Mouse (Mus musculus) embryonic facial prominence, embryonic 13.5 days (tissue): ENCODE data around the gene Apol8. TPM values are rescaled to one million over a fixed set of nuclear protein-coding genes. Genes with fewer than 3 reads are reported as not detected.
"Not testable (repeated sequence)": the region's sequence is repeated elsewhere in the genome, so short reads cannot be mapped to it uniquely, and the experiment has no call there.

Experiments used
- ATAC-seq: fragments of 200-750 bp; cut with Nextera tagmentation; 2 replicates; pipeline ENCODE4 v1.8.0; 2017; ENCODE audit warnings: low read depth; ENCODE audit not compliant: insufficient number of reproducible peaks, insufficient read depth, low FRiP score, low TSS enrichment
- H3K27ac ChIP-seq: fragments of 300-500 bp; sonication (generic); 2 replicates; pipeline ENCODE4 v1.5.1; 2015; ENCODE audit warnings: moderate library complexity, mild to moderate bottlenecking, inconsistent platforms
- H3K27me3 ChIP-seq: fragments of 300-500 bp; sonication (generic); 2 replicates; pipeline ENCODE4 v1.6.1; 2015; ENCODE audit warnings: mild to moderate bottlenecking, inconsistent platforms
- H3K36me3 ChIP-seq: fragments of 300-500 bp; sonication (generic); 2 replicates; pipeline ENCODE4 v1.6.1; 2015; ENCODE audit warnings: mild to moderate bottlenecking, inconsistent platforms
- H3K4me1 ChIP-seq: fragments of 300-500 bp; sonication (generic); 2 replicates; pipeline ENCODE4 v1.6.1; 2015; ENCODE audit warnings: inconsistent platforms
- H3K4me2 ChIP-seq: fragments of 300-500 bp; sonication (generic); 2 replicates; pipeline ENCODE4 v1.6.1; 2015; ENCODE audit warnings: moderate library complexity, mild to moderate bottlenecking, inconsistent platforms
- H3K4me3 ChIP-seq: fragments of 300-500 bp; sonication (generic); 2 replicates; pipeline ENCODE4 v1.5.1; 2015; ENCODE audit warnings: mild to moderate bottlenecking, inconsistent platforms
- H3K9ac ChIP-seq: fragments of 300-500 bp; sonication (generic); 2 replicates; pipeline ENCODE4 v1.6.1; 2015; ENCODE audit warnings: mild to moderate bottlenecking, inconsistent platforms
- H3K9me3 ChIP-seq: fragments of 300-500 bp; sonication (generic); 2 replicates; pipeline ENCODE4 v1.6.1; 2016; ENCODE audit warnings: inconsistent platforms
- WGBS: fragments of 180-500 bp; shearing (Covaris S2); methylation state at CpG from one replicate; pipeline ENCODE4 v1.1.7; 2015; ENCODE audit warnings: mixed read lengths; 5-methylcytosine and 5-hydroxymethylcytosine counted together
- polyA plus RNA-seq: library from polyadenylated mRNA; unstranded; fragments of >200 nt; fragmentation: Nextera tagmentation; extraction: Ambion mirVana; gene quantifications from 2 replicates; pipeline ENCODE4 v1.2.1, GENCODE M21; 2015

The Apol8 gene
- polyA plus RNA-seq, 1 experiment from 2014 or later, result 0.22 TPM

GRCm38 (mm10) chr15:77744632-77745031 lies 12.2 kb downstream of the Apol8 start:
- Histone ChIP-seq H3K9ac (no peak overlapping the region), H3K27me3 (no peaks in the 10 kb centered on the region), H3K4me2 (no peak overlapping the region), H3K4me1 (no peaks in the 10 kb centered on the region), H3K4me3 (no peak overlapping the region), H3K27ac (no peak overlapping the region), H3K9me3 (no peaks in the 10 kb centered on the region), H3K36me3 (no peaks in the 10 kb centered on the region)
- WGBS, result 47% methylated on average over 5 of the region's 5 CpGs
- no peak for ATAC-seq

GRCm38 (mm10) chr15:77741556-77741955 lies 15.2 kb downstream of the Apol8 start:
- not testable (repeated sequence) for H3K4me3 ChIP-seq, H3K4me2 ChIP-seq, H3K9ac ChIP-seq, H3K27ac ChIP-seq, H3K4me1 ChIP-seq, H3K27me3 ChIP-seq, H3K9me3 ChIP-seq, H3K36me3 ChIP-seq, ATAC-seq
- 86% methylated on average over 6 of the region's 6 CpGs for WGBS

GRCm38 (mm10) chr15:77740511-77741297 lies 16.1 kb downstream of the Apol8 start:
- no peaks in the 10 kb centered on the region for H3K27me3 ChIP-seq
- no peaks in the 10 kb centered on the region for H3K4me1 ChIP-seq
- H3K4me3 ChIP-seq, result no peak overlapping the region
- no peaks in the 10 kb centered on the region for H3K36me3 ChIP-seq
- H3K9ac ChIP-seq, result no peak overlapping the region
- WGBS, result 77% methylated on average over 9 of the region's 9 CpGs
- H3K9me3 ChIP-seq, result no peaks in the 10 kb centered on the region
- no peak overlapping the region for H3K27ac ChIP-seq
- no peak overlapping the region for H3K4me2 ChIP-seq
- ATAC-seq, result no peak

GRCm38 (mm10) chr15:77733903-77734302 lies 22.9 kb downstream of the Apol8 start:
- 70% methylated on average over 4 of the region's 4 CpGs for WGBS
- not testable (repeated sequence) for H3K27me3 ChIP-seq

GRCm38 (mm10) chr15:77733380-77733779 lies 23.4 kb downstream of the Apol8 start:
- not testable (repeated sequence) for ATAC-seq

More at GRCm38 (mm10) chr15:77733903-77734302, 22.9 kb downstream of the Apol8 start:
- H3K36me3 ChIP-seq, H3K4me3 ChIP-seq, ATAC-seq, H3K9me3 ChIP-seq, H3K4me1 ChIP-seq, H3K9ac ChIP-seq, H3K4me2 ChIP-seq, H3K27ac ChIP-seq: not testable (repeated sequence)

GRCm38 (mm10) chr15:77732851-77733250 lies 24.0 kb downstream of the Apol8 start:
- H3K27me3 ChIP-seq, H3K9ac ChIP-seq, H3K9me3 ChIP-seq, H3K36me3 ChIP-seq, ATAC-seq, H3K4me2 ChIP-seq, H3K4me3 ChIP-seq, H3K27ac ChIP-seq, H3K4me1 ChIP-seq: not testable (repeated sequence)
- 71% methylated on average over 10 of the region's 10 CpGs for whole genome bisulfite sequencing

More at GRCm38 (mm10) chr15:77733380-77733779, 23.4 kb downstream of the Apol8 start:
- not testable (repeated sequence) for H3K4me1 ChIP-seq, H3K27ac ChIP-seq, H3K27me3 ChIP-seq, H3K9me3 ChIP-seq, H3K4me3 ChIP-seq, H3K36me3 ChIP-seq, H3K9ac ChIP-seq, H3K4me2 ChIP-seq
- 73% methylated on average over 8 of the region's 8 CpGs for WGBS

- Histone ChIP-seq H3K27ac (no peak overlapping the region), H3K9me3 (no peaks in the 10 kb centered on the region), H3K36me3 (no peaks in the 10 kb centered on the region), H3K9ac (no peak overlapping the region), H3K4me3 (no peak overlapping the region), H3K4me1 (no peaks in the 10 kb centered on the region), H3K4me2 (no peak overlapping the region), H3K27me3 (no peaks in the 10 kb centered on the region)
- WGBS, result 83% methylated on average over 5 of the region's 5 CpGs
- ATAC-seq, result no peak
Observed at GRCm38 (mm10) chr15:77731605-77732004, 25.2 kb downstream of the Apol8 start.

- ATAC-seq, H3K4me3 ChIP-seq, H3K4me1 ChIP-seq, H3K9ac ChIP-seq, H3K36me3 ChIP-seq, H3K27ac ChIP-seq, H3K4me2 ChIP-seq, H3K9me3 ChIP-seq, H3K27me3 ChIP-seq: not testable (repeated sequence)
- WGBS, result no CpG with 5 or more reads among the region's 4 CpGs
Observed at GRCm38 (mm10) chr15:77728739-77729138, 28.1 kb downstream of the Apol8 start, which contains the start of gene Apol9b. TSS of gene Apol9b (plus strand) at chr15:77729039.

GRCm38 (mm10) chr15:77727745-77728144 lies 29.1 kb downstream of the Apol8 start:
- H3K36me3 ChIP-seq, H3K9ac ChIP-seq, H3K4me1 ChIP-seq, ATAC-seq, H3K27me3 ChIP-seq, H3K9me3 ChIP-seq, H3K27ac ChIP-seq, H3K4me3 ChIP-seq, H3K4me2 ChIP-seq: not testable (repeated sequence)
- whole genome bisulfite sequencing, result 81% methylated on average over 3 of the region's 3 CpGs

- 12% methylated on average over 3 of the region's 3 CpGs for WGBS
- H3K27ac ChIP-seq, H3K36me3 ChIP-seq, H3K4me3 ChIP-seq, H3K4me2 ChIP-seq, H3K27me3 ChIP-seq, H3K4me1 ChIP-seq, ATAC-seq, H3K9me3 ChIP-seq, H3K9ac ChIP-seq: not testable (repeated sequence)
Observed at GRCm38 (mm10) chr15:77727139-77727538, 29.7 kb downstream of the Apol8 start.

GRCm38 (mm10) chr15:77725393-77726020 lies 31.3 kb downstream of the Apol8 start:
- H3K4me3 ChIP-seq, H3K4me1 ChIP-seq, H3K9ac ChIP-seq, H3K36me3 ChIP-seq, ATAC-seq, H3K27ac ChIP-seq, H3K9me3 ChIP-seq, H3K4me2 ChIP-seq, H3K27me3 ChIP-seq: not testable (repeated sequence)
- 74% methylated on average over 6 of the region's 6 CpGs for WGBS

GRCm38 (mm10) chr15:77724208-77724911 lies 32.4 kb downstream of the Apol8 start:
- not testable (repeated sequence) for H3K9ac ChIP-seq, H3K27ac ChIP-seq, H3K27me3 ChIP-seq, ATAC-seq, H3K4me3 ChIP-seq, H3K36me3 ChIP-seq, H3K4me1 ChIP-seq, H3K9me3 ChIP-seq, H3K4me2 ChIP-seq
- 23% methylated on average over 2 of the region's 10 CpGs for WGBS
